Mouse (Mus musculus) ES-Bruce4 (cell line): ENCODE data around the gene Fbxl21.

ENCODE experiments used
- CTCF ChIP-seq: IDR thresholded peaks from one replicate; pipeline ENCODE4 v1.8.1; 2011; ENCODE audit warnings: low read depth, low read length
- EP300 ChIP-seq: IDR thresholded peaks from 2 replicates; pipeline ENCODE4 v1.6.1; 2011; ENCODE audit warnings: low read depth, low read length; ENCODE audit not compliant: insufficient read depth
- POLR2A ChIP-seq: IDR thresholded peaks from one replicate; pipeline ENCODE4 v1.8.1; 2011; ENCODE audit warnings: low read length; ENCODE audit not compliant: insufficient read depth

DNA sequence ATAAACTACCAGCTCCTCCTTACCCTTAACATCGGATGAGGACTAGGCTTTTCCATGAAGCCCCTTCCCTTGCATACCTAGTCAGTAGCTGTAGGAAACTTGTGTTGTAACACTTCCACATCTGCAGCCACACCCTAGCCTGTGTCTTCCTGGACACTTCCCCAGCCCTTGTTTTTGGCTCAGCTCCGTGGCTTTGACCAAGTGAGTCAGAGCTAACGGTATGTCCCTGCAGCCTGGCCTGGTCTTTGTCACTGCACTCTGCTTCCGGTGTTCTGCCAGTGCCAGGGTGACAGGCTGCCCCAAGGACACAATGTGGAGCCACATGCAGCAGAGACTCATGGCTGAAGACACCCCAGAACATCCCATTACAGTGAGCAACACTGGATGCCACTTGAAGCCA is 27.1 kb downstream of the Fbxl21 start:
- no peak for TF ChIP-seq CTCF
- no peak for TF ChIP-seq POLR2A
- no peak for TF ChIP-seq EP300
